Mouse (Mus musculus) embryonic fibroblast, embryonic 13.5 days (primary cell): ENCODE results near the gene Supt3. TPM values are rescaled to one million over a fixed set of nuclear protein-coding genes. Genes with fewer than 3 reads are reported as not detected.

ENCODE experiments used
- H3K27ac ChIP-seq: 2 replicates; pipeline ENCODE4 v1.5.1; 2012; ENCODE audit warnings: low read length, control low read depth, inconsistent platforms; ENCODE audit not compliant: insufficient read depth
- H3K4me1 ChIP-seq: 2 replicates; pipeline ENCODE4 v1.6.1; 2011; ENCODE audit warnings: low read length; ENCODE audit not compliant: control insufficient read depth, insufficient read depth
- H3K4me3 ChIP-seq: 2 replicates; pipeline ENCODE4 v1.5.1; 2011; ENCODE audit warnings: mild to moderate bottlenecking, control low read depth, low read length; ENCODE audit not compliant: insufficient read depth
- CTCF ChIP-seq: IDR thresholded peaks from 2 replicates; pipeline ENCODE4 v1.5.1; 2011; ENCODE audit warnings: mild to moderate bottlenecking, control low read depth, low read length, moderate library complexity, borderline replicate concordance; ENCODE audit not compliant: insufficient read depth
- POLR2A ChIP-seq: IDR thresholded peaks from 2 replicates; pipeline ENCODE4 v1.6.1; 2011; ENCODE audit warnings: low read depth, mild to moderate bottlenecking, control low read depth, low read length, moderate library complexity
- polyA plus RNA-seq: library from polyadenylated mRNA; stranded (reverse); fragments of >200 nt; gene quantifications from 2 replicates; pipeline ENCODE4 v1.2.4, GENCODE M21; 2011; ENCODE audit warnings: low read depth; ENCODE audit not compliant: missing spikeins, insufficient read length

Gene Supt3
- 20.5 and 20.7 TPM in 2 replicates for polyA plus RNA-seq

DNA sequence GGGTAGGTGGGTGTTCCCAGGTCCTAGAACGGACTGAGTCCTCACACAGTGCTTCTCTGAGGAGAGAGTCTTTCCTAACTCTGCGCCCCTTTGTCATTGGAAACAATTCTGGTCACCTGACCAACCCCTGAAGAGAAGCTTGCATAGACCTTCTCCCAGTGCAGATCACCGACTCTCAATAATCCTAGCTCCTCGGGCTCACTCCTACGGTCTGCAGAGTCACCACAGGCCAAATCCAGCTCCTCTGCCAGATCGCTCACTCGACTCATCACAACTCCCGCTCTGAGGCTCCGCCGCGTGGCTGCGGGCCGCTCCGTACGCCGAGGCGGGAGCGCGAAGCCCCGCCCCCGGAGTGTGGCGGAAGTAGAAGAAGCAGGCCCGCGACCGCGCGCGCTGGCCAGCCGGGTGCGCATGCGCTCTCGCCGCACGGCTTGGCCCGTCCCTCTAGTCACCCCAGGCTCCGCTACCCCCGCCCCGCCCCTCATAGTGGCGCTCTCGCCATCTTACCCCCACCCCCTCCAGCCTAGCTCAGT is at the start of gene Supt3:
Gene Supt3 (plus strand): TSS at position 415 of the 533 bp plus-strand sequence.
- H3K27ac ChIP-seq = peak within 1 kb of the TSS; percentile 72
- H3K4me1 ChIP-seq = peaks cover 3% of the 10 kb centered on the region
- peak within 1 kb of the TSS; percentile 44 for H3K4me3 ChIP-seq
- TF ChIP-seq CTCF (no peak), POLR2A (peak; percentile 71)

GRCm38 (mm10) chr17:44727675-44728074 is 49.3 kb upstream of the Supt3 start:
- Histone ChIP-seq H3K27ac (peak overlapping the region; percentile 32; the same call in 1 of the 2 replicates), H3K4me1 (peaks cover 16% of the 10 kb centered on the region), H3K4me3 (no peak overlapping the region)
- TF ChIP-seq POLR2A (no peak), CTCF (no peak)

GRCm38 (mm10) chr17:44728464-44728863 is 48.5 kb upstream of the Supt3 start:
- Histone ChIP-seq H3K4me1 (peaks cover 14% of the 10 kb centered on the region), H3K4me3 (no peak overlapping the region), H3K27ac (no peak overlapping the region)
- TF ChIP-seq CTCF = no peak
- TF ChIP-seq POLR2A = no peak

DNA sequence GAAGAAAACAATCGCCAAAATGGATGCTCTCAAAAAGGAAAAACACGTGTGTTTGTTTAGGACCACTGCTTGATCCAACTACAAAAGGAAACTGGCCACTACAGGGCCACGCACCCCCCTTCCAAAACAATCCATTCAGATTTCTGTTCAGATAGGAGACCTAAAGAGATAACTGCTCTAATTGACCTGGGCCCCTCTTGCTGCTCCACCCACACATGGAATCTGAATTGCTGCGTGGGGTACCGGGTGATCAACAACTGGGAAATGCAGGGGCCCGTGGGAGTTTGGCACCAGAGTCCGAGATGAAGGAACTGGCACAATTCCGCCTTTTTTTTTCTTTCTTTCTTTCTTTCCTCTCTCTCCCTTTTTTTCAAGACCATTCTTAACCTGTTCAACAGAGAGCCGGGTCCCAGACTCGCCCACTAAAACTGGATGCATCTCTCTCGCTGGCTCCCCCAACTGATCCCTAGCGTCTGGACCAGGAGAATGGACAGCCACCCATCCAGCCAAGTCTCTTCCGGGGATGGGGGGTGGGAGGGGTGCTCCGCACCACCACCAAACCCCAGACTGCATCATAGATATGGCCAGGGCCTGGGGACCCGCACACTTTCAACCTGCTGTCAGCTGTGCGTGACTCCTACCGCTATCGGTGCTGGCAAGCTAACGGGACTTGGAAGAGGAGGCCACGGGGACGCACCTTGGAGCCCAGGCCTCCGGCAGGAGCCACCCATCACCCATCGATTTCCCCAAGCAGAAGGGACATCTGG is 43.2 kb upstream of the Supt3 start:
- no peak for TF ChIP-seq CTCF
- peak overlapping the region; percentile 90 for H3K27ac ChIP-seq
- peak overlapping the region; percentile 96 for H3K4me3 ChIP-seq
- H3K4me1 ChIP-seq = peaks cover 7% of the 10 kb centered on the region

- Histone ChIP-seq H3K4me1 (peaks cover 9% of the 10 kb centered on the region), H3K4me3 (peak overlapping the region; percentile 96), H3K27ac (peak overlapping the region; percentile 90)
- no peak for TF ChIP-seq CTCF
- TF ChIP-seq POLR2A = peak; percentile 51
Observed at GRCm38 (mm10) chr17:44734501-44735222, 42.3 kb upstream of the Supt3 start.

DNA sequence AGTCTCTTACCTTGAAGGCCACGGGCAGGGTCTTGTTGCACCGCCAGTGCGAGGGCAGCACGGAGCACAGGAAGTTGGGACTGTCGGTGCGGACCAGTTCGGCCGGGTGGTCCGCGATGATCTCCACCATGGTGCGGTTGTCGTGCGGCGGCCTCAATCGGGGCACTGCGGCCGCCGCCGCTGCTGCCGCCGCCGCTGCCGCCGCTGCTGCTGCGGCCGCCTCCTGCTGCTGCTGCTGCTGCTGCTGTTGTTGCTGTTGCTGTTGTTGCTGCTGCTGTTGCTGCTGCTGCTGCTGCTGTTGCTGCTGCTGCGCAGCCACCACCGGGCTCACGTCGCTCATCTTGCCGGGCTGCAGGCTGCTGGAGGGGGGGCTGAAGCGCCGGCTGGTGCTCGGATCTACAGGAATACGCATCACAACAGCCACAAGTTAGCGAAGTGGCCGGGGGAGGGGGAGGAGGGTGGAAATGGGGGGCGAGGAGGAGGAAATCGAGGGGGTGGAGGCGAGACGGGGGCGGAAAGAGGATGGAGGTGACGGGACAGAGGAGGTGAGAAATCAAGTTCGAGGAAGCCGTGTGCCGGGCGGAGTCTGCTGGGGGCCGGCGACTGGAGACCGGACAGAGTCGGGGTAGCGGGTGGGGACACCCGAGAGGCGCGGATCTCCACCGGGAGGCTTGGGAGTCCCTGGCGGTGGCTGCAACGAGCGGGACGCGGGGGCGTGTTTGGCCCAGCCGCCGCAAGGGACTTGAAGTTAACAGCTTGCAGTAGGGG is 41.5 kb upstream of the Supt3 start:
- TF ChIP-seq POLR2A (no peak; the same call in 1 of the 2 replicates), CTCF (no peak)
- peaks cover 8% of the 10 kb centered on the region for H3K4me1 ChIP-seq
- peak overlapping the region; percentile 90 for H3K27ac ChIP-seq
- peak overlapping the region; percentile 96 for H3K4me3 ChIP-seq

GRCm38 (mm10) chr17:44735991-44736561 is 40.9 kb upstream of the Supt3 start:
- peak; percentile 42; the same call in 1 of the 2 replicates for TF ChIP-seq POLR2A
- no peak for TF ChIP-seq CTCF
- Histone ChIP-seq H3K4me3 (peak overlapping the region; percentile 96), H3K27ac (peak overlapping the region; percentile 90), H3K4me1 (peaks cover 6% of the 10 kb centered on the region)

DNA sequence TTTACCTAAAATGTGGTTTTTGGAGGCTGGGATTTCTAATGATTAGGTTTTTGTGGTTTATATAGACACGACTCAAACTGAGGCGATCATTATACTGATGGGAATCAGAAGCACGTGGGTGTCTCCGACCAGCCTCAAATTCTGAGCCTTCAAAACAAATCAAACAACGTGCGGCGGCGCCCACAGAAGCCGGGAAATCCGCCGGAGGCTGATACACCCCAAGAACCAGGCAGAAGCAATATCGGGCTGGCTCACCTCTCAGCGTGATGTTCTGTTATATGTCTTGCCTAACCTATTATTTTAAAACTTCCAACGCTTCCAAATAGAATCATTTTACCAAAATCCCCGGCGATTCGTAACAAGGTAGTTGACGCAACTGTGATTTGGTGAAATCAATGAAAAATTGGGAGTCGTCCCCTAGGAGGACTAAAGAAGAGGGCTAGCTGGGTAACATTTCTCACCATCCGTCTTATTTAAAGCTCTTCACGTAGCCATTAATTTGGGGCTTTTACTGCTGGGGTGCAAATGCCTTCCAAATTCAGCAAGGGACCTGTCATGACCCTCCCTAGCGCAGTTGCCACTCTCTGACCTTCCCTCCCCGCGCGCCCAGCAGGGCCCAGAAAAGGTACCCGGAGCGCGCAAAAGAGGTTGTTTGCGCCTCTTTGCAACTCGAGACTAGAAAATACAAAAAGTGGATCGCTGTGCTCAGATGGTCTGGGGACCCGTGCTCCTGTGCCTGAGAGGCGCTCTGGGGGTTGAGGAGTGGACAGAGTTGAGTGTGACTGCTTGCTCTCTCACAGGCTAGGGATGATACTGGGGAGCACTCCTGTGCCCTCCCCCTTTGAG is 39.5 kb upstream of the Supt3 start:
- peaks cover 6% of the 10 kb centered on the region for H3K4me1 ChIP-seq
- peak overlapping the region; percentile 96 for H3K4me3 ChIP-seq
- peak overlapping the region; percentile 85 for H3K27ac ChIP-seq
- TF ChIP-seq CTCF (no peak), POLR2A (peak; percentile 84)
